Mouse (Mus musculus): Measurements from ENCODE around the gene Mindy3.
"Not testable (repeated sequence)": the region's sequence is repeated elsewhere in the genome, so short reads cannot be mapped to it uniquely, and the experiment has no call there.

The Mindy3 gene

DNA sequence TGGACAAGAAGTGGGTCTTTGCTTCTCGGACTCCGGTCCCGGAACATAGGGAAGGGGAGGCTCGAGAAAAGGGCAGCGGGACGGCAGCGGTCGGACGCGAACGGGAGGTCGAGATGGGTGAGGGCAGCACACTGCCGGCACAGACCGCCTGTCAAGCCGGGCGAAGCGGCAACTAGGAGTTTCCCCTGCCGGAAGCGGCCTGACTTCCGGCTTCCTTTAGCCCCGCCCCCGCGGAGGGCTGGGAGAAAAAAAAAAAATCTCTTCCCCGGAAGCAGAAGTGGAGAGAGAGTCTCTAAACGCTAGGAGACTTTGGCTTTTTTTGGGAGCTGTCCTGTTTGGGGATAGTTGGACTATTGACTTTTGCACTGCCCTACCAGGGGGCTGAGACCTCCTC lies at the start of gene Mindy3:
TSS of gene Mindy3 (minus strand) at position 209 of the 394 bp plus-strand sequence.
- in situ Hi-C loops (cut with MboI) = no loop called here

DNA sequence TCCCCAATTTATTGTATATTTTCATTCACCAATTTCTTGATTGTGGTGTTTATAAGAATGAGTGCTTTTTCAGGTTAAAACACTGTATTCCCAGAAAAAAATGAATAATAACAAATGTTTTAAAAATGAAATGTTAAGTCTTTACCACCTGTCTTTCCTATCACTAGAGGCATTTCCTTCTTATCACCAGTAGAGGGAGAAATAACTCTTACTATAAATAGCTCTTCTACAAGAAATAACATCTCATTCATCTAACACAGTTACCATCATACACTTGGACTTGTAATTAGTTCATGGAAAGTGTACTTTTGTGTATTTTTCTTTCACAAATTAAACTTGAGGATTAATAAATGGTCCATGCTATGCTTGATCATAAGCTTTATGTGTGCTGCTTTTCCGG lies 40.5 kb upstream of the Mindy3 start:
- in situ Hi-C loops (cut with MboI) = no loop called here

DNA sequence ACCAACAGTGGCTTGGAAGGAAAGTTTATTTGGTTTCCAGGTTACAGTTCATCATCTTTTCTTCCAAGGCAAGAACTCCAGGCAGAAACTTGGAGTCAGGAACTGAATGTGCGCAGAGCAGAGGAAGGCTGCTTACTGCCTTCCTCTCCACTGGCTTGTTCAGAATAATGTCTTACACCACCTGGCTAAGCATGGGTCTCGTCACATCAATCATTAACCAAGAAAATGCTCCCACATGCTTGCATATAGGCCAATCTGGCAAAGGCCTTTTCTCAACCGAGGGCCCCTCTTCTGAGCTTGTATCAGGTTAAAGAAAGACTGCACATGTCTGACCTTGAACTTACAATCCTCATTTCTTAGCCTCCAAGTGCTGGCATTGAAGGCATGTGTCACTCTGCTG lies 30.8 kb upstream of the Mindy3 start:
- in situ Hi-C loops (cut with MboI) = no loop called here

DNA sequence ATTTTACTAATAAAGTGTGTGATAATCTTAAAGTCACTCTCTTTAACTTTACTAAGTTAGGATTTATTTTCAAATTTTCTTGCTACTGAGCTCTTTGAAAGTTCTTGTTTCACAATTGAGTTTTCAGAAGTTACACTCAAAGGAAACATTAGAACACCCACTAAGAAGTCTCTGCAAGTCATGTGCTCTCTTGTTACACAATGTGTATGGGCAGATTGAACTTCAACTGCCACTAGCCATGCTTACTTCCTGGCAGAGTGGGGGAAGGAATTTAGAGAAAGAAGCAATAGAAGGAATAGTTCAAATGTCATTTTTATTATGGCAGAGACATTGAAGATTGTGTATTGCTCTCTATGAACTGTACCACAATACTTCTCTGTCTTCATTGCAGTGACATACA lies 20.9 kb upstream of the Mindy3 start:
- in situ Hi-C loops (cut with MboI) = no loop called here

DNA sequence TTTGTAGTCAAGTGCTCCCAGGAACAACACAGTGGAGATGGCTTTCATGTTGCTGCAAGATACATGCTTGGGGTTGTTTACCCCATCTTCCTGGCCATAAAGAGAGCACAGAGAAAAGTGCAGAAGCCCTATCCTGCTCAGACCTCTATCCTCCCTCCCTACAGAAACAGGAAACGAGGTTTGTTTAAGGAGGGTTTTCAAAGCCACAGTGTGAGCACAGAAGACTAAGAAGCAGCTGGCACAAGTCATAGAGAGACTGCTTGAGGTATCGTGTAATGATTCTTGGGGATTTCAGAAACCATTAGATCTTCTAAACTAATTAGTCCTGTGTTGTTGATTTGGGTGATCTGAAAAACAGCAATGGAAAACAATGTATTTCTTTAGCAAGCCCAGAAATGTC lies 20.3 kb upstream of the Mindy3 start:
- in situ Hi-C loops (cut with MboI) = no loop called here

DNA sequence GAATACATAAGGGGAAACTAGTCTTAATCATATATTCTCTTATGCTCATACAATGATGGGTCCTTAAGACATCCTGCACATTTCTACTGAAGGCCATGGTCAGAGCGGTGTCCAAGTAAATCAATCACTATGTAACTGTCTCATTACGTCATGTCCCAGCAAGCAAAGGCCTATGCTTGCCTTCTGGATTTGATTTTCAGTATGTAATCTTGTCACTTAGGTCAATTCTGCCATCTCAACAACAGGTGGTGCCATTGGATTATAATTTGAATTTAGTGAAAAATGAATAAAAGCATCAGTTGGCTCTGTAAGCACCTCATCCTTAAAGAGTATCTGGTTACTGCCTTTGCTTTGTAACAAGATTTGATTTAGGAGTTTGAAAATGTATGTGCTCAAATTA lies 18.9 kb upstream of the Mindy3 start:
- in situ Hi-C loops (cut with MboI) = no loop called here

DNA sequence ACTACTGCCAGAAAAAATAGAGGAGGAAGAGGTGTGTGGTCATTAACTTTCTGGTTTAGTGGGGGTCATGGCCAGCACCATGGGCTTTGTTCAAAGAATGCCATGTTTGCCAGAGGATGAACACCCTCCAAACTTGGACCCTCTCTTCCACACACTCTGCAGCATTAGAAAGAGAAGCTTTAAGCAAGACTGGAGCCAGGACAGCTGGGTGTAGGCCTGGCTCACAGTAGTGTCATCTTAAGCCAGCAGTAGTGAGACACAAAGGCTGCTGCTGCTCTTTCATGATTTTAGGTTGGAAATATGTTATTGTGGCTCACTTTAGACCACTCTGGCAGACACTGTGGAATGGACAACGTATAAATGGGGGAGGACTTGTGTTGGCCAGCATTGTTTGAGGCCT lies 12.8 kb upstream of the Mindy3 start:
- in situ Hi-C loops (cut with MboI) = no loop called here

DNA sequence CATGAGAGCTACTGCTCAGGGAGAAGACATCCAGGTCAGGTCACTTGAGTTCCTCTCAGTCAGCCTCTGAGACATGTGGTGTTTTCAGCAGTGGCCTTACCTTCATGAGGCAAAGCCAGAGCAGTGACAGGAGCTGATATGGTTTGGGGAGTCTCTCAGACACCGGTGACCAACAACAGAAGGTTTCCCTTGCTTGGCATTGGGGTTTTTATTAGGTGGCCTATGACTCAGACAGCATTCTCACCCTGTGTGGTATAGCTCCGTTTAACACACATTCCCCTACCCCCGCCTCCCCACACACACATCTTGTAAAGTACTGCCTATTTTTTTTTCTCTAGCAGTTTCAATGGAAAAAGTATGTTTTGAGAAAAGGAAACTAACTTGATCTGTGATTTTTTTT lies 5.1 kb upstream of the Mindy3 start:
- in situ Hi-C loops (cut with MboI) = no loop called here

DNA sequence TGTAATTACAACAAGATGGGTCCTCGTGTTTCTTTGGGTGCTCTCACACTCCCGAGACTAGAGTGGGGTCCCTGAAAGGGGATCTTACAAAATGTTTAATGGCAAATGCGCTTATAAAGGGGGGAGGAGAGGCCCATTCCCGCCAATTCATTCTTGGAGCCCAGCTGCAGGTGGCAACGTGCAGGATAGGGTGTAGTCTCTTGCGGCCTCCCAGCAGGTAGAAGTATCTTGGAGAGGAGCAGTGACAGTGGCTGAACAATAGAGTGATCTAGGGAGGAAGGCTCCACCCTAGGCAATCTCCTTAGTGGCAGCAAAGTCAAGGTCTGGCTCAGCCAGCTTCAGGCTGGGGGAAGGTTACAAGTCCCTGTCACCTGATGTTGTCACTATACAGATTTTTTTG lies 4.2 kb upstream of the Mindy3 start:
- in situ Hi-C loops (cut with MboI) = not testable (repeated sequence)

DNA sequence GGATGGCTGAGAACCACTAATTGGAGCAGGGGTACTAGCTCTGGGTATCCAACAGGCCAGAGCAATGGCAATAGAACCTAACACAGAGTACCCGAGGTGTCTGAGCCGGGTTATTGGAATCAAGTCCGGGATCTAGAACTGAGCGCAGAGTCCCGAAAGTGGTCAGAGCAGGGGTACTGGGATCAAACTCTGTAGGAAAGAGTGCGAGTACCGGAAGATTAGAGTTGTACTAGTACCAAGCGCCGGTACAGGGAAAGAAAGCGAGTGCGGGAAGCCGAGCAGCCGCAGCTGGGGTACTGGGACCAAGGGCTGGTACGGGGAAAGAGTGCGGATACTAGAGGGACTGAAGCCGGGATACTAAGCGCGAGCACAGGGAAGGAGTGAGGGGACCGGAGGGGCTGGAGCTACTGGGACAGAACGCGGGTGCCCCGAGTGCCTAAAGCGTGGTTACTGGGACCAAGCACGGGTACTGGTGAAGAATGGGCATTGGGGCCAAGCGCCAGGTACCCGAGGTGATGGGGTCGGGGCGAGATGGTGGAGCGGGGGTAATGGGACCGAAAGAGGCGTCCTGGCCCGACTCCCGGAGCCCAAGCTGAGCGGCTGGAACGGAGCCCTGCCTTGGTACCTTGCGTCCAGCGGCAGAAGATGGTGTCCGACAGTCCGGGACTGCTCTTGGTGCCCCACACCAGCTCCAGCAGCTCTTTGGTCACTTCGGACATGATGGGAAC lies 572 bp downstream of the Mindy3 start:
- in situ Hi-C loops (cut with MboI) = no loop called here

DNA sequence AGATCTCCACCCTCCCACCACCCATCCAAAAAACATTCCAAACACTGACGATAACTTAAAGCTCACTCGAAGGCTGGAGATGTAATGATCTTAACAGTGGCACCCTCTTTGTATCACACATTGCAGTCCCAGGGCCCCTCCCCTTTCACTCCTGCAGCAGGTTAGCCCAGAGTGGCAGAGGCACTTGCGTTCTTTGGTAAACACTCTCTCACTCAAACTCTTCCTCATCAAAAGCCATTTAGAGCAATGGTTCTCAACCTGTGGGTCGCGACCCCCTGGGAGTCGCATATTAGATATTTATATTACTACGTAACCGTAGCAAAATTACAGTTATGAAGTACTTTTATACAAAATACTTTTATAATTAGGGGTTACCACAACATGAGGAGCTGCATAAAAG lies 1.1 kb downstream of the Mindy3 start:
- in situ Hi-C loops (cut with MboI) = no loop called here

DNA sequence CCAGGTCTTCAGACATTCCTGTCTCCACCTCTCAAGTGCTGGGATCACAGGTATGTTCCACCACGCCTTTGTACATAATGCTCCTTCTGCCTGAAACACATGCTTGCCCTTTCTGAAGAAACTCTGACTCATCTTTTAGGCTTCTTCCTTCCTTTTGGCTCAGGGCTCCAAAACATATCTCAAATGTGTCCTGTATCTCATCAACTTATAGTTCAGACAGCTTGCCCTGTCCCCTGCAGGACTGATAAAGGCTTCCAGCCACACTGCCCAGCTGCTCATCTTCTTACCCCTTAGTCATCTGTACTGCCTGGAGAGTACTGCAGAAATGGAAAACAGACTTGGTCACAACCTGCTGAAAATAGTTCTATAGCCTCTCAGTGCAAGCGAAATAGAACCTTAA lies 7.0 kb downstream of the Mindy3 start:
- in situ Hi-C loops (cut with MboI) = no loop called here

DNA sequence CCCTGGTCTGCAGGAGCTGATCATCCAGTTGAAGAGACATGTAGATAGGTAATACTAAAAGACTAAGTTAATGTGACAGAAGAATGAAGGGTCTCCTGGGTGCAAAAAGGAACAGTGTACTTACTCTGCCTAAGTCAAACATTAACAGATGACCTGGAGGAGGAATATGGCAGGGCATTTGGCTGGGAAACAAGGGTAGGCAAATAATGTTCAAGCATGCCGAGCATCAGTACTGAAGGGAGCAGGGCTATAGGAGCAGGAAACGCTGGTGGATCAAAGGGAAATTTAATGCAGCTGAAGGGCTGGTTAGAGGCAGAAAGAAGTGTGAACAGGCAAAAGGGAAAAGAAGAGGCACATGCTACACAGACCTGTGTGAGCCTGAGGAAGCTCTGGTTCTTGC lies 8.1 kb downstream of the Mindy3 start:
- in situ Hi-C loops (cut with MboI) = no loop called here

DNA sequence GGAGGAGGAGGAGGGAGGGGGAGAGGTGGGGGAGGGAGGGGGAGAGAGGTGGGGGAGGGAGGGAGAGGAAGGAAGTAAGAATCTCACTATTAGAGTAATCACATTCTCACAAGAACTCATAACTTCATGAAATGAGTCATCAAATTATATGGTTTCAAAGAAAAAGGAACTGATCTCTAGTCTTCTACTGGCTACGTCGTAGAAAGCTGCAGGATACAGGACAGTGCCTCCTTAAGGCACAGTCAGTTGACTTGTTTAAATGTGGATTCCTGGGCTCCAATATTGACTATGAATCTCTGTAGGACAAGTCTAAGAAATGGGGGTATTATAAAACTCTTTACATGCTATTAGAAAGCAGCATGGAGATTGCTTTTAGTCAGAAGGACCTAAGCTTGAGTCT lies 12.5 kb downstream of the Mindy3 start:
- in situ Hi-C loops (cut with MboI) = no loop called here

DNA sequence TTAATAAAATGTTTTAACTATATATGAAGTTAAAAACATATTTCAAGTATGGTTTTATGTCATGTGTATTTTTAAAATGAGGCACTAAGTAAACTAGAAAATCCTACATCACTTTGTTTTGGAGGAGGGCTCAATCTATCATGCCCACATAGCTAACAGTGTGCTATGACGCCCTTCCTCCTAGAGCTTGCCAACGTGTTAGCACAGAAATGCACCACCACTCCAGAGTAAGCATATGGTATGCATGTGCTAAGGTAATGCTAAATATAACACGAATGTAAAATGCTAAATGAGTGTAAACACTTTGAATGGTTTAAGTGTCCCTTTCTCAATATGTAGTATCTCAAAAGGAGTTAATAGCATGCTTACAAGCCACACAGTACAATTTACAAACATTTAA lies 16.8 kb downstream of the Mindy3 start:
- in situ Hi-C loops (cut with MboI) = no loop called here

DNA sequence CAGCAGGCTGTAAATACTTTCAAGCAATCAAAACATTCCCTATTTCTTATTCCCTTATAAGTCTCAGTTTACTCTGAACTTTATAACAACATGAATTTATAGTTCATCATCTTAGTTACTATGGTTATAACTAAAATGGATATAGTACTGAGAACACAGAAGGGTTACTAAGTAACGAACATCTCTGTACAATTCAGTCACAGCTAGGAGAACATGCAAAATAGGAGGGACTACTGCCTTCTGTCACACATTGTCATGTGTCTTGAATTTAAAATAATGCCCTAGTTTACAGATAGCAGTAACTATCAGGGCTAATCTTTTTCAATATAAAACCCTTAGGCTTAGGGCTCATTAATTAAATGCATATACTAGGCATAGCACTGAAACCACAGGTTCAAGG lies 18.1 kb downstream of the Mindy3 start:
- in situ Hi-C loops (cut with MboI) = no loop called here

DNA sequence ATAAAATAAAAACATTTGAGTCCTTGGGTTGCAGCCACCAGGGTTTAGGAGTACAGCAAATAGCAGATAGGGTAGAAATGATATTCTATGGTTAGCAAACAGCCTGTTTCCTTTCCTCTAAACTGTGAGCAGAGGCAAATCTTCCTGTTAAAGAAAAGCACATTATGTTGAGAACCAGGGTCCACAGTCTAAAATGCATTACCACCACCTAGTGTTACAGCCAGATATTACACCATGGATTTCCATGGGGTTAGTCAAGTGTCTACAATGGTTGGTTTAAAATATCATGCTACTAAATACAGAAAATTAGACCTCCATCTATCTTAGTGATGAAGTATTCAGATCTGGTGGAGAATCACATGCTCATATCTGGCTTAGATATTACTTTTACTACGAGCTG lies 30.2 kb downstream of the Mindy3 start:
- in situ Hi-C loops (cut with MboI) = no loop called here

DNA sequence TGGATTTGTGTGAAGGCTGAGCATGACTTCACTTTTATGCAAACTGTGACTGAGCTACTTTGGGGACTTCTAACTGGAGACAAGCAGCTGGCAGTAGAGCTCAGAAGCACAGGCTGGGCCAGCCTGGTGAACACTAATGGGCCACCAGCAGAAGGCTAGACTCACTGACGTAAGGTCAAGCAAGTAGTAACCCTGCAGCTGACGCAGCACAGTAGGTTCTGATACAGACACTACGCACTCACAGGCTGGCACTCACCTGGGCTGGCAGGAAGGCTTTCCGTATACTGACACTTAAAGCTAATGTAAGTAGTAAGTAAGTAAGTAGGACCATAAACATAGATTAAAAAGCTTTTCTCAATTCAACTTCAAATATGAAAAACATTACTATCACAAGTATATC lies 30.7 kb downstream of the Mindy3 start:
- in situ Hi-C loops (cut with MboI) = no loop called here

DNA sequence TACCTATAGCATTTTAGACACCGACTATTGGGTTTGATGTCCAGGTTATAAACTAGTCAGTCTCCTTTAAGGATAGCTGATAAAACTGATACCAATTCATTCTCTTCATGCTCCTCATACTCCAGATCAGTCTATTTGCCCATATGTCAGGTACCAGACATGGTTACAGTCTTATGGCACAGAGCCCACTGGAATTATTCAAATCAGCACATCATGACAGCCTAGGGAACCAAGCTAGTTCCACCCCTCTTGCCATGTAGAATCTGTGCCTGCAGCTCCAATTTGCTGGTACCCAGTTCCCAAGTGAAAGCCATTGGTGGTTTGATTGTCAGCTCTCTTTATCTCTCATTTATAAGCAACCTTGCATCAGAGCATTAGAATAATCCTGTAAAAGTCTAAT lies 34.9 kb downstream of the Mindy3 start:
- in situ Hi-C loops (cut with MboI) = no loop called here

DNA sequence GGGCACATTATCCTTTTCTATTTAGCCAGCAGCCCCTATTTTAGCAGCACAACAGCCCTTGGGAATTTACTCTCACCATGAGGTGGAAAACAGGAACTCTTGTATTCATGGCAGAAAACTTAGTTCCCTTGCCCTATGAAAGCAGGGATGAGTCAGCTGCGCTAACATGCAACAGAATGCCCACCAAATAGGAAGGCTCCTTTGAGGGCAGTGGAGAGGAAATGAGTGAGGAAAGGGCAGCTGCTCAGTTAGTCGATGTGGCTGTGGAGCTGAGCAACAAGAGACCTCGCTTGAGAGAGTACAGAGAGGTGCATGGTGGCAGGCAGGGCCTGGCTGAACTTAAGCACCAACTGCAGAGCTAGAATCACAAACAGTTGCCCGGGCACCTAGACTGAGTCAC lies 36.6 kb downstream of the Mindy3 start:
- in situ Hi-C loops (cut with MboI) = no loop called here

DNA sequence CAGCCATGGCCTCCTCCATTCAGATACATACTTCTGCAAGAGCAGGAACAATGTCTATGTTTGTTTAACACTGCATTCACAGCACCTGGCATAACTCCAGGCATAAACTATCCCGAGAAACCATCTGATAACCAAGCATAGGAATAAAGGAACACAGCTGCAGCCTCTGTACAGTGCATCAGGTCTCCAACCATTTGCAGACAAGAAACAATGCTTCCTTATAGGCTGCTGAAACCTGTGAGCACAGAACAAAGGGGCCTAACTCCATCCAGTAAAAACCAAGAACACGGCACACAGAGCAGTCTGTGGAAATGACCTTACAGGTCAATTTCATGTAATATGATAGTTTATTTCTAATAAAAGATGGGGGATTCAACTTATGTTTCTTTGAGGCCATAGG lies 39.0 kb downstream of the Mindy3 start:
- in situ Hi-C loops (cut with MboI) = no loop called here

DNA sequence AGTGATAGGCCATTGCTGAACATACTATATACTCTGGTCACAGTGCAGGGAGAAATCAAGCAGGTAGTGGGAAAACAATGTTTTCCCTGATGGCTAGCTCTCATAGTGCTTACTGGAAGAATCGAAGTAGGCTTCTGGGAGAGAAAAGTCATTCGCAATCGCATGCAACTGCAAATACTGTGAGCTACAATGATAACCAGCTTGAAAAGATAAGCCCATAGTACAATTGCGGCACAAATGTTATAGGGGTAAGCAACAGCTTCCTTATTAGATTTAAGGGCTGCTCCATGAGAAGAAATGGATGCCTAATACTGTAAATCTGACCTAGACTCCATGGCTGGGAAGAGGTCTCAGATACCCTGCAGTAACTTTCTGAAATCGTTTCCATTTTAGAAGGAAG lies 40.7 kb downstream of the Mindy3 start:
- in situ Hi-C loops (cut with MboI) = no loop called here

DNA sequence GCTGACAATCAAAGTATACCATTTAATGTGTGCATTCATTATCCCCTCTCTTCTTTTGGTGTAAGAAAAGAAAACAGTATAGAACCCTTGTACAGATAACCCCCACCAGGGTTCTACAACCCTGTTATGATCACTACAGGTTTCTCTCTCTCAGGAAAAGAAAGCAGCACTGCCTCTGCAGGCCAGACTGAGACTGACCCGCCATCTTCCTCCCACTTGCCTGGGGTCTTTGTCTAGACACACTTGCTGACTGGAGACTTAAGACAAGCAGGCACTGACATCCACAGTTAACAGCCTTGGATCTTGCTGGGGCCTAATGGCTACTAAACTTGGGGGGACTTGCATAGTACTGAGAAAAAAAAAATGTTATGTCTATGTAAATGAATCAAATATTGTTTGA lies 42.2 kb downstream of the Mindy3 start:
- in situ Hi-C loops (cut with MboI) = no loop called here

DNA sequence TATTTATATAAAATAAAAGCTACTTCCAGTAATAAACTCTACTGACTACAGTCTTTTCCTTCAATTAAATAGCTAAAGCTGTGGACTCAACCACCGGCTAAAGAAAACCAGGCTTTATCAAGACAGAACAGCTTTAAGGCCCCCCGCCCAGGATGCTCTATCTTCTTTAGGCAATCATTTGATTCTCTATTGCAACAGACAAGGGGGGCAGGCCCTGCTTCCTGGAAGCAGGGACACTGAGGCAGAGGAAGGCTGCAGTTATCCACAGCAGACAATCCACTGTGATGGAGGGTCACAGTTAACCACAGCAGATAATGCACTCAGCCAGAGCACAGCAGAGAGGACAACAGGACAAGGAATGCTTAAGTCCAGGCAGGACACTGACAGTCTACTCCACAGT lies 46.4 kb downstream of the Mindy3 start:
- in situ Hi-C loops (cut with MboI) = no loop called here

DNA sequence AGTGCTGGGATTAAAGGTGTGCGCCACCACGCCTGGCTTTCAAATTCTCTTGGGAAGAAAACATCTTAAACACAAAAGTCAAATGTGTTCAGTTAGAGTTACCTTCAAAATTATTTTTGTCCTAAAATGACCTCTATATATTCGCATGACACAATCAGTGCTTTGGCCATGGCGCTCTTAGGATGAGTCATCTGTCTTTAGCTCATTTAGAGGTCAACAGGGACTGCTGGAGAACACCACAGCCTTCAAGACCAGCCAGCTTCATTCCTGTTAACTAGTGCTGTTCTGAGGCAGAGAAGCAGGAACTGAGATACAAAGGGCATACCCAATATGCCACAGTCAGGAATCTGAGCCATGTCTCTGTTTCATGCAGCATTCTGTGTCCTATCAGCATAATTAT lies 47.9 kb downstream of the Mindy3 start:
- in situ Hi-C loops (cut with MboI) = no loop called here
